Mouse (Mus musculus) limb, embryonic 15.5 days (tissue): ENCODE measurements around the gene Inka2. TPM values are rescaled to one million over a fixed set of nuclear protein-coding genes. Genes with fewer than 3 reads are reported as not detected.
A peak's percentile ranks its signal among the peaks of the same experiment; 100 is the strongest.
"Not testable (repeated sequence)": the region's sequence is repeated elsewhere in the genome, so short reads cannot be mapped to it uniquely, and the experiment has no call there.

Source experiments
- ATAC-seq: fragments of 200-750 bp; cut with Nextera tagmentation; 2 replicates; pipeline ENCODE4 v1.8.0; 2017; ENCODE audit warnings: low read depth, moderate TSS enrichment; ENCODE audit not compliant: insufficient number of reproducible peaks, low FRiP score, low TSS enrichment
- H3K27ac ChIP-seq: fragments of 300-500 bp; sonication (generic); 2 replicates; pipeline ENCODE4 v1.5.1; 2015; ENCODE audit warnings: moderate library complexity, mild to moderate bottlenecking, inconsistent platforms
- H3K27me3 ChIP-seq: fragments of 300-500 bp; sonication (generic); 2 replicates; pipeline ENCODE4 v1.6.1; 2015; ENCODE audit warnings: inconsistent platforms
- H3K36me3 ChIP-seq: fragments of 300-500 bp; sonication (generic); 2 replicates; pipeline ENCODE4 v1.6.1; 2015; ENCODE audit warnings: inconsistent platforms
- H3K4me1 ChIP-seq: fragments of 300-500 bp; sonication (generic); 2 replicates; pipeline ENCODE4 v1.6.1; 2015; ENCODE audit warnings: inconsistent platforms
- H3K4me2 ChIP-seq: fragments of 300-500 bp; sonication (generic); 2 replicates; pipeline ENCODE4 v1.6.1; 2015; ENCODE audit warnings: mild to moderate bottlenecking, inconsistent platforms
- H3K4me3 ChIP-seq: fragments of 300-500 bp; sonication (generic); 2 replicates; pipeline ENCODE4 v1.5.1; 2015; ENCODE audit warnings: mild to moderate bottlenecking, inconsistent platforms
- H3K9ac ChIP-seq: fragments of 300-500 bp; sonication (generic); 2 replicates; pipeline ENCODE4 v1.6.1; 2015; ENCODE audit warnings: inconsistent platforms
- H3K9me3 ChIP-seq: fragments of 300-500 bp; sonication (generic); 2 replicates; pipeline ENCODE4 v1.6.1; 2016; ENCODE audit warnings: inconsistent platforms
- WGBS: fragments of 180-500 bp; shearing (Covaris S2); methylation state at CpG from one replicate; pipeline ENCODE4 v1.1.7; 2015; 5-methylcytosine and 5-hydroxymethylcytosine counted together
- polyA plus RNA-seq: library from polyadenylated mRNA; unstranded; fragments of >200 nt; fragmentation: Nextera tagmentation; extraction: Ambion mirVana; gene quantifications from 2 replicates; pipeline ENCODE4 v1.2.1, GENCODE M21; 2015

Gene Inka2
- polyA plus RNA-seq, 1 experiment from 2014 or later: 3.3 TPM

GRCm38 (mm10) chr3:105700786-105701185, 3.6 kb upstream of the Inka2 start:
- 47% methylated on average over 1 of the region's 1 CpGs for WGBS
- not testable (repeated sequence) for H3K27ac ChIP-seq, H3K4me3 ChIP-seq, H3K4me2 ChIP-seq, H3K36me3 ChIP-seq, H3K9me3 ChIP-seq, ATAC-seq, H3K9ac ChIP-seq
- Histone ChIP-seq H3K27me3 (peaks cover 25% of the 10 kb centered on the region), H3K4me1 (peaks cover 27% of the 10 kb centered on the region)

GRCm38 (mm10) chr3:105701399-105701798, 3.0 kb upstream of the Inka2 start:
- ATAC-seq: no peak
- 55% methylated on average over 5 of the region's 5 CpGs for WGBS
- Histone ChIP-seq H3K4me2 (no peak overlapping the region), H3K27ac (no peak overlapping the region), H3K36me3 (no peaks in the 10 kb centered on the region), H3K9me3 (no peaks in the 10 kb centered on the region), H3K27me3 (peaks cover 25% of the 10 kb centered on the region), H3K4me3 (no peak overlapping the region), H3K4me1 (peaks cover 23% of the 10 kb centered on the region), H3K9ac (no peak overlapping the region)

GRCm38 (mm10) chr3:105703571-105703970, 828 bp upstream of the Inka2 start:
- Histone ChIP-seq H3K36me3 (no peaks in the 10 kb centered on the region), H3K4me2 (no peak overlapping the region), H3K9me3 (no peaks in the 10 kb centered on the region), H3K4me3 (no peak overlapping the region), H3K4me1 (peaks cover 26% of the 10 kb centered on the region), H3K9ac (no peak overlapping the region), H3K27ac (0 out of 2 replicates have a peak overlapping the region, but pooled peaks have one; percentile 24), H3K27me3 (peaks cover 24% of the 10 kb centered on the region)
- ATAC-seq: no peak
- 44% methylated on average over 6 of the region's 6 CpGs for WGBS

DNA sequence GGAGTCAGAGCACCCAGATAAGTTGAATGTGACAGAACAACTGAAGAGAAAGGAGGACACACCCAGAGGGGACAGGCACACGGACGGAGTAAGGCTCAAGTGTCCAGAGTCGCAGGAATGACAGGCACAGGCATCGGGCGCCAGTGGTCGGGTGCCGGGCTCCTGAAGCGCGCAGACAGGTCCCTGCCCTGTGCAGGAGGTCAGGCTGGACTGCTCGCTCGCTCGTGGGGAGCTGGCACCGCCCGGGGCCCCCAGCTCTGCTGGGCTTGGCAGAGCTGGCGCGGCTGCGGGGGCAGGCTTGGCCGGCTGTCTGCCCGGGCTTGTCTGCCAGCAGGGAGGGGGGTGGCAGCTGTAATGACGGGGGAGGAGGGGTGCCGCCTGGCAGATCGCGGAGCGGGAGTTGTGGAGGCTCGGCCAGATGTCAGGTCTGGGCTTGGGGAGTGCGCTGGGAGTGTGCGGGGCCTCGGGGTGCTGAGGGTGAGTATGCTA, 706 bp downstream of the Inka2 start:
- under 1% methylated on average over 28 of the region's 28 CpGs for WGBS
- Histone ChIP-seq H3K4me3 (peak overlapping the region; percentile 58), H3K9me3 (no peaks in the 10 kb centered on the region), H3K4me1 (peaks cover 28% of the 10 kb centered on the region), H3K27ac (peak overlapping the region; percentile 76), H3K9ac (peak overlapping the region; percentile 37), H3K36me3 (no peaks in the 10 kb centered on the region), H3K27me3 (peaks cover 21% of the 10 kb centered on the region), H3K4me2 (peak overlapping the region; percentile 96)
- ATAC-seq: peak; percentile 59

DNA sequence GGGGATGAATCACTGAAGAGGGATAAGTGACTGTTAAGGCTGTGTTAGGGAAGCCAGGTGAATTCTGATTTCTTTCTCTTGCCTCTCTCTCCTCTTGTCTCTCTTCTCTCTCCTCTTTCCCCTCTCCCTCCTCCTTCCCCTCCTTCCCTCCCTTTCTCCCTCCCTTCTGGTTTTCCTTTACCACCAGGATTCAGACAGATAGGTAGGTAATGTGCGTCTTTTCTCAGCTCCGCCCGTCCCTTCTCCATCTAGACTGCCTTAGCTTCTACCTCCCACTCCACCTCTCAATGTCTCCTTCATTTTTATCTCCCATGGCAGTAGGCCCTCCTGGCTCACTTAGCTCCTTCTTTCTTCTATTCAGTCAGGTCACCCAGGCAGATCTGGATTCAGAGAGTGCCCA, 1.2 kb downstream of the Inka2 start:
- WGBS: 13% methylated on average over 3 of the region's 3 CpGs
- peak overlapping the region; percentile 58 for H3K4me3 ChIP-seq
- peaks cover 30% of the 10 kb centered on the region for H3K4me1 ChIP-seq
- H3K9ac ChIP-seq: peak overlapping the region; percentile 37
- no peak for ATAC-seq
- peaks cover 21% of the 10 kb centered on the region for H3K27me3 ChIP-seq
- H3K4me2 ChIP-seq: peak overlapping the region; percentile 96
- no peaks in the 10 kb centered on the region for H3K36me3 ChIP-seq
- no peaks in the 10 kb centered on the region for H3K9me3 ChIP-seq
- 0 out of 2 replicates have a peak overlapping the region, but pooled peaks have one; percentile 76 for H3K27ac ChIP-seq

DNA sequence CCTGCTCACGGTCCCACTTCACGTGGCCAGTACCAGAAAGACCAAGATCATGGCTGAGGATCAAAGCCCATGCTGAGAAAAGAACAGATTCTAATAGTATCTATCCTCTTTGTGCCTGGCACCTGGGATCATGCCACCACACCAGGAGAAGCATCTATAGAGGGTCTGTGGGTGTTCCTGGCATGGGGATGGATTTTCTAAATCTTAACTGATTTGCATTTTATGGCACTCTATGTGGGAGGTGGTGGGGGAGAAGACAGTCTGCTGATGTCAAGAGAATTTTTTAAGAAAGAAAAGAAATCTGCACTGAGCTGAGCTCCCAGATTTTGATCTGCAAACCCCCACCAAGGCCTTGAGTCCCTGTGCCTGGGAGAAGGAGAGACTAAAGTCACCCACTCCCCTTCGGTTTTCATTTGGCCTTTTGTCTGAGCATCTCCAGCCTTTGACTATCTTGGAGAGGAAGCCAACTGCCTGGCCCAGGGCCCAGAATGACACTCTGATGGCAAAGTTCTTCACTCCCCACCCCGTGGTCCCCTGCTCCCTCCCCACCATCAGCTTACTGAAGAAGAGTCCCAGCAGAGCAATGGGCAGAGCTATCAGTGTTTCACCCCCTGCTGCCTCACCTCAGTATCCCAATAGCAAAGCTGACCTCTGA, 2.1 kb downstream of the Inka2 start:
- WGBS: 43% methylated on average over 4 of the region's 4 CpGs
- H3K27ac ChIP-seq: no peak overlapping the region
- no peaks in the 10 kb centered on the region for H3K9me3 ChIP-seq
- ATAC-seq: no peak
- H3K4me2 ChIP-seq: peak overlapping the region; percentile 96
- H3K4me3 ChIP-seq: peak overlapping the region; percentile 58
- H3K4me1 ChIP-seq: peaks cover 30% of the 10 kb centered on the region
- H3K36me3 ChIP-seq: no peaks in the 10 kb centered on the region
- peaks cover 21% of the 10 kb centered on the region for H3K27me3 ChIP-seq
- no peak overlapping the region for H3K9ac ChIP-seq

GRCm38 (mm10) chr3:105707590-105707989, 3.2 kb downstream of the Inka2 start:
- Histone ChIP-seq H3K4me1 (peaks cover 35% of the 10 kb centered on the region), H3K9me3 (no peaks in the 10 kb centered on the region), H3K4me3 (no peak overlapping the region), H3K36me3 (no peaks in the 10 kb centered on the region), H3K27me3 (peaks cover 21% of the 10 kb centered on the region), H3K4me2 (no peak overlapping the region), H3K27ac (no peak overlapping the region), H3K9ac (no peak overlapping the region)
- 18% methylated on average over 7 of the region's 7 CpGs for WGBS
- no peak for ATAC-seq

DNA sequence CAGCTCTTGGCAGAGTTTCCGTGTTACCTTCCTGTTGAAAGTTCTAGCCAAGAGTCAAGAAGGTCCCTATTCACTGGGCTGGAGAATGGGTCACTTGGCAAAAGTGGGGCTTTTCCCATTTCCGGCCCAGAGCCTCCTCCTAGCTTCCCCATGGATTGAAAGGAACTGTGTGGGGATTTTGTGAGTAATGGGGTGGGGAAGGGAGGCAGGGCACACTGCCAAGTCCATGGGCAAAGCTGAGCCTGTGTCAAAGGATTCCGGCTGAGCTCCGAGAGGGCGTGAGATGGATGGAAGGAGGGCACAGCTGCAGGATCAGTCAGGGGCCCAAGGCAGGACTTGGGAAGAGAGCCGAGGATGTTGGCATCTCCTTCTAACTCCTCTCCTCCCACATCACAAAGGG, 5.8 kb downstream of the Inka2 start:
- no peaks in the 10 kb centered on the region for H3K9me3 ChIP-seq
- no peak overlapping the region for H3K4me3 ChIP-seq
- WGBS: 50% methylated on average over 6 of the region's 6 CpGs
- peaks cover 14% of the 10 kb centered on the region for H3K27me3 ChIP-seq
- peak; percentile 59; the same call in 1 of the 2 replicates for ATAC-seq
- H3K36me3 ChIP-seq: no peaks in the 10 kb centered on the region
- H3K4me2 ChIP-seq: peak overlapping the region; percentile 5; the same call in 1 of the 2 replicates
- no peak overlapping the region for H3K9ac ChIP-seq
- H3K27ac ChIP-seq: peak overlapping the region; percentile 48; the same call in 1 of the 2 replicates
- peaks cover 31% of the 10 kb centered on the region for H3K4me1 ChIP-seq

DNA sequence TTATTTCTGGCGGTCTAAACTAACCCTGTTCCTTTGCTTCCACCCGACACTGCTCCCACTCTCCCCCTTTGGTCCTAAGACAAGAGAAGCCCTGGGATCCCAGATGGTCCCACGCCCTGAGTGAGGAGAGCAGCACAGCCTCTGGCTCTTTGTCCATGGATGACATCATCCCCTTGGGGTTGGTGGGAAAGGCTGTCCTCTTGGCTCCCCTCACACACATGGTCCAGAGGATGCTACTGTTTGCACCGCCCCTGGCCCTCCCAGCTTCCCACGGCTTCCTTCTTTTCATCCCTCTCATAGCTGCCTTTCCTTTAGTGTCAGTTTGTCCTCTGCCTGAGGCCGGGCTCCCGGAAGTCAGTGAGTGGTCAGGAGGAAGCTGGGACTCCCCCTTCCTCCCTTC, 7.3 kb downstream of the Inka2 start:
- ATAC-seq: no peak
- 0 out of 2 replicates have a peak, but pooled peaks cover 3% of the 10 kb centered on the region for H3K27me3 ChIP-seq

DNA sequence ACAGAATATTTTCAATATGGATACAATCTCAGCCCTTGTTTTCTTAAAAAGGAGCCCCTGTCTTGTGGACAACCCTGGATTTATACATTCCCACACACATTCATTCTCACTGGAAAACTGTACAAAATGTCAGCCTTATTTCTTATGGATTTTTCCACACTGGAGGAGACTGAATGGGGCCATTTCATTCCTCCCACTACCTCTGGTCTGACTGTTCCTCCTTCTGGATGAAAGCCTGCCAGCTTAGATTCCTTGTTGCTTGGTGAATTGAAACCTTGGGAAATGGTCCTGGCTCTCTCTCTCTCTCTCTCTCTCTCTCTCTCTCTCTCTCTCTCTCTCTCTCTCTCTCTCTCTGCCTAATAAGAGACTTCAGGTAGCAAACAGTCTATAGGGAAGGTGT, 8.4 kb downstream of the Inka2 start:
- H3K4me3 ChIP-seq: no peak overlapping the region
- no peaks in the 10 kb centered on the region for H3K9me3 ChIP-seq
- H3K27me3 ChIP-seq: no peaks in the 10 kb centered on the region
- ATAC-seq: no peak
- no peak overlapping the region for H3K4me2 ChIP-seq
- peaks cover 20% of the 10 kb centered on the region for H3K4me1 ChIP-seq
- H3K36me3 ChIP-seq: no peaks in the 10 kb centered on the region
- no peak overlapping the region for H3K9ac ChIP-seq
- no peak overlapping the region for H3K27ac ChIP-seq

More for the DNA sequence above, 7.3 kb downstream of the Inka2 start:
- Histone ChIP-seq H3K36me3 (no peaks in the 10 kb centered on the region), H3K4me3 (no peak overlapping the region), H3K9me3 (no peaks in the 10 kb centered on the region), H3K4me2 (no peak overlapping the region), H3K4me1 (peaks cover 21% of the 10 kb centered on the region), H3K27ac (no peak overlapping the region), H3K9ac (no peak overlapping the region)
- WGBS: 59% methylated on average over 7 of the region's 7 CpGs

DNA sequence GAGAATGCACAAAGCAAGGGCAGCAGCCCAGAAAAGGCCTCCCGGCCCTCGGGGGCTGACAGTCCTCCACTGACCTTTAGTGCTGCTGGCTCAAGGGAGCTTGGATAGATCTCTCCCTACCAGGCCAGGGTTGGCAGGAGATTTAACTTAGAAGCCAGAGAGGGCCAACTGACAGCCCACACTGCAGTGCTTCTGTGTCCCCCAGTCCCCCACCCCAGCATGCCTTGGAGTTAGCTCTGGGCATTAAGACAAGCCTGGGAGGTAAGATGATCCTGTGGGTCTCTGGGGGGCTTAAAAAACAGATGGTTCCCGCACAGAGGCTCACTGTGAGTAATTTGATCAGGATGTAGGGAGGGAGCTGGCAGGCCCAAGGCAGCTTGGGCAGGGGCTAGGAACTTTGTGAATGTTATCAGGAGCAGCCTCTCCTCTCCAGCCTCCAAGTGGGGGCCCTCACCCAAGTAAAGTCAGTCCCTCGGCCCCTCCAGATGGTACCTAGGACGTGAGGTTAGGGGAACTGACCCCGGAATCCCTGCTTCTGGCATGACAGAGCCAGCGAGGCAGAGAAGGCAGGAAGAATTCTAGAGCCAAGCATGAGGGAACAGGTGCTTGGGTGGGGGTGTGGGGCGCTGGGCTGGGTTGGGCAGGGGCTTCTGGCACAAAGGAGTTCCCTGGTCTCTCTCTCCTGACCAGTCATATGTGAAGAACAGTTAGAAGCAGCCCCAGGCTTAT, 9.9 kb downstream of the Inka2 start:
- peak overlapping the region; percentile 65 for H3K27ac ChIP-seq
- no peaks in the 10 kb centered on the region for H3K9me3 ChIP-seq
- WGBS: 25% methylated on average over 8 of the region's 8 CpGs
- no peak overlapping the region for H3K4me2 ChIP-seq
- H3K27me3 ChIP-seq: no peaks in the 10 kb centered on the region
- no peak overlapping the region for H3K4me3 ChIP-seq
- no peak overlapping the region for H3K9ac ChIP-seq
- H3K36me3 ChIP-seq: no peaks in the 10 kb centered on the region
- peaks cover 29% of the 10 kb centered on the region for H3K4me1 ChIP-seq
- ATAC-seq: peak; percentile 71

DNA sequence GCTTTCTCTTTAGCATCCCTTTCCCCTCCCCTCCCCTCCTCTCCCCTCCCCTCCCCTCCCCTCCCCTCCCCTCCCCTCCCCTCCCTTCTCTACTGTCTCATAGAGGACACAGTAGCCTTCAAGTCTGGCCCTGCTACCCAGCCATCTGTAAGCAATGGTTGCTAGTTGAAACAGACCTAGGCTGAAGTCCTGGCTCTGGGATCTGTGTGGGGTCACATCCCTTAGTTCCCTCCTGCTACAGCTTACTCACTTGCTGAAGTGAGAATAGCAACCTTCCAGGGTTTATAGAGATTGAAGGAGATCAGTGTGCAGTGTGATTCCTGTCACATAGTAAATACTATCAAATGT, 10.4 kb downstream of the Inka2 start:
- Histone ChIP-seq H3K27me3 (no peaks in the 10 kb centered on the region), H3K9me3 (no peaks in the 10 kb centered on the region), H3K4me2 (no peak overlapping the region), H3K4me3 (no peak overlapping the region), H3K27ac (no peak overlapping the region), H3K9ac (no peak overlapping the region), H3K36me3 (no peaks in the 10 kb centered on the region), H3K4me1 (peaks cover 29% of the 10 kb centered on the region)
- no peak for ATAC-seq
